Mouse (Mus musculus) retina, adult 2 months (tissue): ENCODE measurements around the gene Zfp169.

Experiments used
- DNase-seq: peaks from one replicate; pipeline ENCODE4 v3.0.0-alpha.2; 2012; ENCODE audit warnings: low read depth, low spot score

Zfp169 gene

DNA sequence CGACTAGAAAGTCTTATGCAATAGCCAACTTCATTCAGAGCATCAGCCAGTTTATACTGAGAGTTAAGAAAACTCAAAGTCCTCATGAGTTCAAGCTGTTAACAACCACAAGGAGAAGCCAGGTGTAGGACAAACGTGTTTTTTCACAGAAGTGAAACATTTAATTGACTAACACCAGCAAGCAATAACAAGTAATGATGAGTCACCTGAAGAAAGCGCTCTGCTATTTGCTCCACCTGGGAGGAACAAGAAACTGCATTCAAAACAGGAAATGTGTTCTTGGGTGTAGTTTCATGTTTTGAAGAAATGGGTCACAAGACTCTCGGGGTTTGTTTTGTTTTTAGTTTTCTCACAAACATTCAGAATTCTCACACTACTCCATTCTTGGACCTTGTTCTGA lies 2.6 kb upstream of the Zfp169 start:
- no peak for DNase-seq

DNA sequence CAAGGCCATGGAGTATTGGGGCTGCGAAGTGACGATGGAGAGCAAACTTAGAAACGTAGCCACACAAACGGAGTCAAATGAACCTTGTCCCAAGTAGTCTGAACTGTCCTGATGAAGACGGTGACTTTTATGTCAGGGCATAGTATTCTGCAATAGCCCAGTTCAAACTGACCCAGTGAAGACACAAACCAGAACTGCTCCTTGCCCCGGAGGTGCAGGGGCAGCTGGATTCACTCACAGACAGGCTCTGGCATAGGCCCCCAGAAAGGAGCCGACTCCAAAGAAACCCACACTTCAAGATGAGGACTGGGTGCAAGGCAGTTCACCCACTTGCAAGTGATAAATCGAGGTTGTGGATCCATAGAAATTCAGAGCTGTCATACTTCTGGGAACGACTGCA lies 4.6 kb downstream of the Zfp169 start:
- DNase-seq = no peak

DNA sequence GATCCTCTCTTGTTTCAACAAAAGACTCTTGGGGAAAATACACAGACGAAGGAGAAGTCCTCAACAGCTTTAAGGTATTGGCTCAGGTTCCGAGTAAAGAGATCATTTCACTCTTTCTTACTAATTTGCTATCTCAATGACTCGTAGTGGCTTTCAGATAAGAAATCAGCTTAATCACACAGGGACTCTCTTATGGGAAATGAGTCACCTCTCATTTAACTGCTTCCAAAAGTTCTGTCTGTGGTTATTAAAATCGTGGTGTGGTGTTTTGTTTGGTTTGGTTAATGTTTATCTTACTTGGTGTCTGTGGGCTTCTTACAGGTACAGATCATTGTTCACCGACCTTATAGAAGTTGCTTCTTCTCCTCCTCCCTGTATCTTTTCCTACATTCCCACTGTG lies 10.8 kb downstream of the Zfp169 start:
- no peak for DNase-seq

DNA sequence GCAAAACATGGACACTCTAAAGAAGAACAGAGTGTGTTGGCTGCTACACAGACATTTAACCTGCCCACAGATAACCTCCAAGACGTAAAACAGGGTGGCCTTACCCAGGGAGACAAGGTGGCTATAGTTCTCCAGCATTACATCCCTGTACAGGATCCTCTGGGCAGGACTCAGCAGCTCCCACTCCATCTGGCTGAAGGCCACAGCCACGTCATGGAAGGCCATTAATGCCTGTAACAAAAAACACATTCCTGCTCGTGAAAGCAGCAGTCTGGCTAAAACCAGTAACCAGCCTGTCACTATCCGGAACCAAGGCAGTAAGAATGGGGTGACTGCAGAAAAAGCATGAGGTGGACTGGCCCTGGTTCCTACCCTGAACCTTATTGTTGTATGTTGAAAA lies 14.6 kb downstream of the Zfp169 start:
- no peak for DNase-seq

DNA sequence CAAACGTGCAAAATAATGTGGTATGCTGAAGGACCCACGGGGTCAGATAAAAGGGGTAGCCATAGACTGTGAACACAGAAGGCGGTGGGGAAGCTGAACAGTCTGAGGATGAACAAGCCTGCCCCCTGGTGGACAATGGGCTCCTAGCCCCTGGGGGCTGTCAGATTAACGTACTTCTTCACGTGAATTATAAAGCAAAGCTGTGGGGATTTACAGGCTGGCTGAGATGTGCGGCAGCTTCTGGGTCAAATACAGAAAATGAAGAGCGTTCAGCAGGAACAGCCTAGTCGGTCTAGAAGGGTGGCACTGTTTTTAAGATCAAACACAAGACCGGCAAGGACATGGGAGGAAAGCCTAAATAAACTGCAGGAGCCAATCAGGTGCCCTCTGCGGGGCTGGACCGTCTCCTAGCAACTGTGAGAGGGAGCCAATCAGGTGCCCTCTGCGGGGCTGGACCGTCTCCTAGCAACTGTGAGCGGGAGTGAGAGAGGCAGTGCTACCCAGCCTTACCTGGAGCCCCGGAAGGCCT lies 15.5 kb downstream of the Zfp169 start:
- no peak for DNase-seq

DNA sequence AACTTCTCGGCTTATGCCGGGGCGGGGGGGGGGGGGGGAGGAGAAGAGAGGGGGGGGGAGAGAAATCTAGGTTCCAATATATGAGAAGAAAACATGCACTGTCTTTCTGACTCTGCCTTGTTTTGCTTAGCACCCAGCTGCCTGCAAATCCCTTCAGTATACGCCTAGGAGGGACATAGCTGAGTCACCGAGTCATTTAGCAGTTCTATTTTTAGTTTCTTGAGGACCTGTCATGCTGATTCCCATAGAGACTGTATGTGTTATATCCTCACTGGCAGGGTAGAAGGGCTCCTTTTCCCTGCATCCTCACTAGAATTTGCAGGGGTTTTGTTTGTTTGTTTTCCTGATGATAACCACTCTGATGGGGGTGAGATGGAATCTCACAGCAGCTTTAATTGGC lies 20.1 kb downstream of the Zfp169 start:
- DNase-seq = no peak

DNA sequence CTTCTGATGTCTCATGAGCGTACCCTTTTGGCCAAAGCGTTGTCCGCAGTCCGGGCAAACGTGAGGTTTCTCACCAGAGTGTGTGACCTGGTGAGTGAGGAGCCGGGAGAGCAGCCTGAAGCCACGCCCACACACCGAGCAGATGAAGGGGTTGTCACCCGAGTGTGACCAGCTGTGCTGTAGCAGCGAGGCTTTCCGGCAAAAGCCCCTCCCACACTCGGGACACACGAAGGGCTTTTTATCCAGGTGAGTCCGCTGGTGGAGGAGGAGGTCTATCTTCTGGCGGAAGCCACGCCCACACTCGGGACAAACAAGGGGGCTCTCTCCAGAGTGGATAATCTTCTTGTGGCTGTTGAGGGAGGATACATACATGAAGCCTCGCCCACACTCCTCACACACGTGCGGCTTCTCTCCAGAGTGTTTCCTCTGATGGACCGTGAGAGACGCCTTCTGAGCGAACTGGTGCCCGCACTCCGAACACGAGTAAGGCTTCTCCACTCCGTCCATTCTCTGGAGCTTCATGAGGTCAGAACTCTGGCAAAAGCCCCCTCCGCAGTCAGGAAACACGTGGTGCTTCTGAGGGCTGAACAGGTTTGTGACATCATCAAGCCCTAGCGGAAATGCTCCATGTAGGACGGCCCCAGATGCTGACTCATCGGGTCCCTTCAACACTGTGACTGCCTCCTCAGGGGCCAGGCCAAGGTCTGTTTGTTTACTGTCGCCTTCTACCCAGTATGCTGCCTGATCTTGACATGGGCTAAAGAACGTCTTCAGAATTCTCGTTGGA lies 22.7 kb downstream of the Zfp169 start:
- DNase-seq = no peak

DNA sequence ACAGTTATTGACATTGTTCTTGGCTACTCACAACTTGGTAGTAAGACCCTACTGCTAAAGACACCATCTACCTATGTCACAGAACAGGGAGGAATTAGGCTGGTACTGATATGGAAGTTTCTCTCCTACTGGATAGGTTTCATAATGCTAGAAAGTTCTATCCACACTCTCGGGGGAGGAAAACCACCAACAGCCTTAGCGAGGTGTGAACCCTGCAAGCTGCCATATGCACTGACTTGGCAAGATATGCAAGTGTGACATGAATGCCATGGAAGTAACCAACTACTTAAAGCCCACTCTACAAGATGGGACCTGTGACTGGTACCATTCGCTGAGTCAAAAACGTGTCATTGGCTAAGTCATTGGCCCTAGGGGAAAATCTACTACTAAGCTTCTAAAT lies 29.6 kb downstream of the Zfp169 start:
- DNase-seq = no peak

DNA sequence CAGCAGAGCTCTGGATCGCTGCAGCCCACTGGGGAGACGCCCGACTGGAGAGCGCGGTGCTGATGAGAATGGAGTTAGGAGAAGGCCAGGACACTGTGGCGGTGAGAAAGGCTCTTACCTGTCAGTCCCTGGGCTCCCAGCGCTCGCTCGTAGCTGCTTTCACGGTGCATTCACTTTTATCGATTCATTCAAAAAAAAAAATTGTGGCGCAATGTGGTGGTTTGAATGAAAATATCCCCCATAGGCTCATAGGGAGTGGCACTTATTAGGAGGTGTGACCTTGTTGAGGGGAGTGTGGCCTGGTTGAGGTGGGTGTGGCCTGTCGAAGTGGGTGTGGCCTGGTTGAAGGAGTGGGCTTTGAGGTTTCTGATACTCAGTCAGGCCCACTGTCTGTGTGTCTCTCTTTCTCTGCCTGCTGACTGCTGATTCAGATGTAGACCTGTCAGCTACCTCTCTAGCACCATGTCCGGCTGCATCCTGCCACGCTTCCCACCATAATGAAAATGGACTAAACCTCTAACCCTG lies 44.5 kb downstream of the Zfp169 start:
- no peak for DNase-seq

DNA sequence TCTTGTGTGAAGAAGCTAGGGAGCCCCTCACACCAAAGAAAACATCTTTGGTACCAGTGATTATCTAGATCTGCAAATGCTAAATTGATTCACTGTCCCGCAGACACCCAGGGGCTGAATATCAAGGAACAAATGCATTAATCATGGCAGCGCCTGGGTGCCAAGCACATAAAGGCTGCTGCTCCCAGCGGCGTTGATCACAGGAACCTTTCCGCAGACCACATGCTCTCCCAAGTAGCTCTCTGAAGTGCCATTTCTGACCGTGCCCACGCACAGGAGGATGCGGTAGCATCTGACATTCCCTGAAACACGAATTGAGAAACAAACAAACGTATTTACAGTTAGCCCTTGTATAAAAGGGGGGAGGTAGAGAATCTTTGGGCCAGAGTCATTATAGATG lies 47.1 kb downstream of the Zfp169 start:
- no peak for DNase-seq

DNA sequence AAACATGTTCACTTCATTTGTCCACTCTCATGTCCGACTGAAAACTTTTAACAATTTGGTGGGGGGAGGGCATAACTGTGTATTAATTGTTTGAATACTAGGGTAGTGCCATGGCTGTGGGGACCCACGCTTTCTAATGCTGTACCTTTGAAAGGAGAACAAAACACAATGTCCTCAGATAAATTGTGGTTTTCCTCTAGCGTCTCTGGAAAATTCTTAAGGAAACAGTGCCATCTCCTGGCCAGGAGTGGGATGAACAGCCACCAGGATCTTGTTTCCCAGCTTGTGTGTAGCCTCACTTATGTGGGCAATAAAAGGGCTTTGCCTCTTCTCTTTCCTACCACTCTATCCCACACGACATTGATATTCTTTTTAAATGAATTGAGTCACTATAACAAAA lies 49.1 kb downstream of the Zfp169 start:
- peak; percentile 36 for DNase-seq

DNA sequence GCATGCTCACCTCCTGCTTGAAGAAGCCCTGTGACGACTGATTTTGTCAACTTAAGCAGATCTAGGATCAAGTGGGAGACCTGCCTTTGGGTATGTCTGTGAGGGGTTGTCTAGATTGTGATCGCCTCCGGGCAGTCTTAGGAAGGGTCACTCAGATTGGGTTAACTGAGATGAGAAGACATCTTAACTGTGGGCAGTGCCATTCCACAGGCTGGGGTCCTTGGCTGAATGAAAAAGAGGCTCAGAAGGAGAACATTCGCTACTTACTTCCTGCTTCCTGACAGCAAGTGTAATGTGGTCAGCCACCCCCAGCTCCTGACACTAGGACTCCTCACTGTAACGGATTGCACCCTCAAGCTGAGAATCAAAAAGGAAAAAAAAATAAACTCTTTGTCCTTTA lies 54.0 kb downstream of the Zfp169 start:
- no peak for DNase-seq

DNA sequence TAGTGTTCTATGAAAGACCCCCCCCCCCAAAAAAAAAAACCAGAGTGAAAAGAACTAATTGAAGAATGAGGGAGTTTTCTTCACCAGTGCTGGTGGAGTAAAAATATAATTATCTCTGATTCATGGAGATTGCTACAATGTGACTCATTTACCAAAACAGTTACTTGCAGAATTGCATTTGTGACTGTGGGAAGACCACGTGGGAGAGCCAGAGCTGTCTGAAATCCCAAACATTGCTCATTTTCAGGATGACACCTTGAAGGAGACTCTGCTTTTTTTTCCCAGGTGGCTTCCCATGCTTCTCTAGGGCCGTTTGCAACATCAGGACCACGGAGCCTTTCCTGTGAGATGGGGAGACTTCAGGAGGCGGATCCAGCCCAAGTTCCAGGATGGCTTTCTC lies 65.1 kb downstream of the Zfp169 start:
- DNase-seq = no peak

DNA sequence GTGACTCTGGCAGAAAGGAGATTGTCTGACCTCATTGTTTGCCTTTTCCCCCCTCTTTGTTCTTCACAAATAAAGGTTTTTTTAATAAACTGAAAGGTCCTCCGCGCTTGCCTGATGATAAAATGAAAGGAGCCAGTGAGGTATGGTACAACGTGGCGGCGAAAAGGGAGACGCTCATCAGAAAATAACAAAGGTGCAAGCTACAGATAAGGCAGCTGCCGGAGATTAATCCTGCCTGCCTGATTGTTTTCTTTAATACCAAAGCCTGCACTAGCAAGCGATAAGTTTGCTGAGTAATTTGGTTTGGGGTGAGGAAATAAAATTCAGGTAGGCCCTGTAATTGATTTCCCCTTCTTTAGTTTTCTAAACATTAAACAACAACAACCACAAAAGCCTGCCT lies 69.3 kb downstream of the Zfp169 start:
- DNase-seq = no peak

DNA sequence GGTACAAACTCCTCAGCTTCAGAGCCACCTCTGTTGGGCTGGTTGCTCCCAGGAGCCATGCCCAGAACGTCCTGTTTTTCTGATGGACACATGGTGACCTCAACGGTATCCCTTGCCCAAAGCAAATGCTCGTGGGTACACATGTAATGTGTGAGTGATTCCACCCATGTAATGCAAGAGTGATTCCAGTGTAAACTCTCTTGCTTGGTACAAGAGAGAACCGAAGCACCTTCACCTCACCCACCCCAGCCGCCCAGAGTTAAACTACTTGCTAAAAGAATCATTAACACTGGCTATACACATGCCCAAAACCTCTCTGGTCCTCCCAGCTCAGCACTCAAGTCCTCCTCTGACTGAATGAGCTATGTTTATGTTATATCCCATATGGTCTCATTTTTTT lies 74.9 kb downstream of the Zfp169 start:
- DNase-seq = no peak
